Mouse (Mus musculus): ENCODE data around the gene Cwc22. TPM values are rescaled to one million over a fixed set of nuclear protein-coding genes. Genes with fewer than 3 reads are reported as not detected.

Cwc22 gene
- total and polyA plus RNA-seq, 2 experiments from 2014 or later = 10.4 to 24.6 TPM

- ATAC-seq = no peak
- Histone ChIP-seq H3K4me1 (ENCODE audit: insufficient read depth) (no peaks in the 10 kb centered on the region), H3K27me3 (ENCODE audit: insufficient read depth, low read length) (no peaks in the 10 kb centered on the region), H3K36me3 (ENCODE audit: insufficient read depth) (no peaks in the 10 kb centered on the region), H3K4me2 (ENCODE audit: low read depth) (no peak overlapping the region), H3K27ac (ENCODE audit: low read depth, low read length) (no peak overlapping the region), H3K9ac (no peak overlapping the region), H3K4me3 (ENCODE audit: low read depth, low read length) (no peak overlapping the region), H3K9me3 (ENCODE audit: low read length) (no peaks in the 10 kb centered on the region)
- 84% methylated on average over 2 of the region's 2 CpGs for WGBS
- DNase-seq = no peak
- TF ChIP-seq CTCF (IDR thresholded peaks at IDR 0.05; ENCODE audit: low read depth) = no peak
Measured at GRCm38 (mm10) chr2:77971361-77971760, 25.2 kb upstream of the Cwc22 start.

GRCm38 (mm10) chr2:77970556-77970955, 24.4 kb upstream of the Cwc22 start:
- Histone ChIP-seq H3K36me3 (ENCODE audit: insufficient read depth) (no peaks in the 10 kb centered on the region), H3K27me3 (ENCODE audit: insufficient read depth, low read length) (no peaks in the 10 kb centered on the region), H3K9ac (no peak overlapping the region), H3K4me3 (ENCODE audit: low read depth, low read length) (no peak overlapping the region), H3K9me3 (ENCODE audit: low read length) (no peaks in the 10 kb centered on the region), H3K4me2 (ENCODE audit: low read depth) (no peak overlapping the region), H3K27ac (ENCODE audit: low read depth, low read length) (no peak overlapping the region), H3K4me1 (ENCODE audit: insufficient read depth) (no peaks in the 10 kb centered on the region)
- DNase-seq = no peak
- no peak for TF ChIP-seq CTCF (IDR thresholded peaks at IDR 0.05; ENCODE audit: low read depth)
- ATAC-seq = no peak
- 79% methylated on average over 3 of the region's 3 CpGs for WGBS

GRCm38 (mm10) chr2:77969956-77970355, 23.8 kb upstream of the Cwc22 start:
- no peak for TF ChIP-seq CTCF (IDR thresholded peaks at IDR 0.05; ENCODE audit: low read depth)
- no peak overlapping the region for H3K27ac ChIP-seq (ENCODE audit: low read depth, low read length)
- H3K27me3 ChIP-seq (ENCODE audit: insufficient read depth, low read length) = no peaks in the 10 kb centered on the region
- WGBS = over 99% methylated on average over 4 of the region's 4 CpGs
- no peaks in the 10 kb centered on the region for H3K4me1 ChIP-seq (ENCODE audit: insufficient read depth)
- no peak overlapping the region for H3K4me3 ChIP-seq (ENCODE audit: low read depth, low read length)
- H3K9me3 ChIP-seq (ENCODE audit: low read length) = no peaks in the 10 kb centered on the region
- ATAC-seq (no peak), DNase-seq (no peak)
- no peak overlapping the region for H3K4me2 ChIP-seq (ENCODE audit: low read depth)
- H3K9ac ChIP-seq = no peak overlapping the region
- H3K36me3 ChIP-seq (ENCODE audit: insufficient read depth) = no peaks in the 10 kb centered on the region

- Histone ChIP-seq H3K27me3 (ENCODE audit: insufficient read depth, low read length) (no peaks in the 10 kb centered on the region), H3K9ac (no peak overlapping the region), H3K4me2 (ENCODE audit: low read depth) (no peak overlapping the region), H3K4me3 (ENCODE audit: low read depth, low read length) (no peak overlapping the region), H3K9me3 (ENCODE audit: low read length) (no peaks in the 10 kb centered on the region), H3K36me3 (ENCODE audit: insufficient read depth) (no peaks in the 10 kb centered on the region), H3K27ac (ENCODE audit: low read depth, low read length) (no peak overlapping the region), H3K4me1 (ENCODE audit: insufficient read depth) (no peaks in the 10 kb centered on the region)
- ATAC-seq (no peak), DNase-seq (no peak)
- WGBS = 94% methylated on average over 3 of the region's 3 CpGs
- no peak for TF ChIP-seq CTCF (IDR thresholded peaks at IDR 0.05; ENCODE audit: low read depth)
Measured at GRCm38 (mm10) chr2:77962450-77963193, 16.4 kb upstream of the Cwc22 start.

- Histone ChIP-seq H3K9me3 (ENCODE audit: low read length) (no peaks in the 10 kb centered on the region), H3K4me3 (ENCODE audit: low read depth, low read length) (no peak overlapping the region), H3K36me3 (ENCODE audit: insufficient read depth) (no peaks in the 10 kb centered on the region), H3K27me3 (ENCODE audit: insufficient read depth, low read length) (no peaks in the 10 kb centered on the region), H3K4me2 (ENCODE audit: low read depth) (no peak overlapping the region), H3K27ac (ENCODE audit: low read depth, low read length) (no peak overlapping the region), H3K4me1 (ENCODE audit: insufficient read depth) (no peaks in the 10 kb centered on the region), H3K9ac (no peak overlapping the region)
- no peak for DNase-seq
- ATAC-seq = no peak
- TF ChIP-seq CTCF (IDR thresholded peaks at IDR 0.05; ENCODE audit: low read depth) = no peak
- 53% methylated on average over 1 of the region's 1 CpGs for WGBS
Measured at GRCm38 (mm10) chr2:77961256-77961655, 15.1 kb upstream of the Cwc22 start.

GRCm38 (mm10) chr2:77960711-77961110, 14.5 kb upstream of the Cwc22 start:
- no peaks in the 10 kb centered on the region for H3K36me3 ChIP-seq (ENCODE audit: insufficient read depth)
- H3K27me3 ChIP-seq (ENCODE audit: insufficient read depth, low read length) = no peaks in the 10 kb centered on the region
- no peak for ATAC-seq
- H3K9me3 ChIP-seq (ENCODE audit: low read length) = no peaks in the 10 kb centered on the region
- no peak overlapping the region for H3K4me3 ChIP-seq (ENCODE audit: low read depth, low read length)
- H3K9ac ChIP-seq = no peak overlapping the region
- H3K27ac ChIP-seq (ENCODE audit: low read depth, low read length) = no peak overlapping the region
- no peak overlapping the region for H3K4me2 ChIP-seq (ENCODE audit: low read depth)
- H3K4me1 ChIP-seq (ENCODE audit: insufficient read depth) = no peaks in the 10 kb centered on the region
- 84% methylated on average over 3 of the region's 3 CpGs for WGBS
- DNase-seq = no peak
- TF ChIP-seq CTCF (IDR thresholded peaks at IDR 0.05; ENCODE audit: low read depth) = no peak

- ATAC-seq = no peak
- Histone ChIP-seq H3K36me3 (ENCODE audit: insufficient read depth) (no peaks in the 10 kb centered on the region), H3K27me3 (ENCODE audit: insufficient read depth, low read length) (no peaks in the 10 kb centered on the region), H3K9ac (no peak overlapping the region), H3K4me2 (ENCODE audit: low read depth) (no peak overlapping the region), H3K27ac (ENCODE audit: low read depth, low read length) (no peak overlapping the region), H3K9me3 (ENCODE audit: low read length) (no peaks in the 10 kb centered on the region), H3K4me1 (ENCODE audit: insufficient read depth) (no peaks in the 10 kb centered on the region), H3K4me3 (ENCODE audit: low read depth, low read length) (no peak overlapping the region)
- 90% methylated on average over 1 of the region's 1 CpGs for WGBS
- DNase-seq = no peak
- no peak for TF ChIP-seq CTCF (IDR thresholded peaks at IDR 0.05; ENCODE audit: low read depth)
Measured at GRCm38 (mm10) chr2:77959341-77959740, 13.2 kb upstream of the Cwc22 start.
